Mouse (Mus musculus): ENCODE data around the gene 9130019O22Rik. TPM values are rescaled to one million over a fixed set of nuclear protein-coding genes. Genes with fewer than 3 reads are reported as not detected.

Gene 9130019O22Rik
- polyA plus RNA-seq, 1 experiment from 2014 or later, result 6.3 TPM

Other genes with a start within 250 kb of the 9130019O22Rik start
- gene Spn, start 249.3 kb downstream of the 9130019O22Rik start, polyA plus RNA-seq (2015; fragmentation: Nextera tagmentation; extraction: Ambion mirVana), result 0.32 and 0.37 TPM in 2 replicates
- gene Cd2bp2, start 191.1 kb downstream of the 9130019O22Rik start, polyA plus RNA-seq (2015; fragmentation: Nextera tagmentation; extraction: Ambion mirVana), result 59.3 and 66.6 TPM in 2 replicates
- 23.4 and 26.7 TPM in 2 replicates for gene Tbc1d10b, start 178.7 kb downstream of the 9130019O22Rik start, polyA plus RNA-seq (2015; fragmentation: Nextera tagmentation; extraction: Ambion mirVana)
- gene Mylpf, start 178.3 kb downstream of the 9130019O22Rik start, polyA plus RNA-seq (2015; fragmentation: Nextera tagmentation; extraction: Ambion mirVana), result 51.1 and 90.2 TPM in 2 replicates
- 41.7 and 46.1 TPM in 2 replicates for gene Zfp553, start 154.1 kb downstream of the 9130019O22Rik start, polyA plus RNA-seq (2015; fragmentation: Nextera tagmentation; extraction: Ambion mirVana)
- 21.3 and 21.7 TPM in 2 replicates for gene Sept1, start 154.0 kb downstream of the 9130019O22Rik start, polyA plus RNA-seq (2015; fragmentation: Nextera tagmentation; extraction: Ambion mirVana)
- 59.3 and 62.3 TPM in 2 replicates for gene Zfp771, start 142.9 kb downstream of the 9130019O22Rik start, polyA plus RNA-seq (2015; fragmentation: Nextera tagmentation; extraction: Ambion mirVana)
- 224 and 226 TPM in 2 replicates for gene Dctpp1, start 126.5 kb downstream of the 9130019O22Rik start, polyA plus RNA-seq (2015; fragmentation: Nextera tagmentation; extraction: Ambion mirVana)
- gene Sephs2, start 113.1 kb downstream of the 9130019O22Rik start, polyA plus RNA-seq (2015; fragmentation: Nextera tagmentation; extraction: Ambion mirVana), result 112 and 113 TPM in 2 replicates
- gene Itgal, start 90.9 kb downstream of the 9130019O22Rik start, polyA plus RNA-seq (2015; fragmentation: Nextera tagmentation; extraction: Ambion mirVana), result 0.82 and 1.2 TPM in 2 replicates
- 21.5 and 25.1 TPM in 2 replicates for gene Zfp768, start 41.6 kb downstream of the 9130019O22Rik start, polyA plus RNA-seq (2015; fragmentation: Nextera tagmentation; extraction: Ambion mirVana)
- gene Zfp747, start 11.1 kb downstream of the 9130019O22Rik start, polyA plus RNA-seq (2015; fragmentation: Nextera tagmentation; extraction: Ambion mirVana), result 8.3 and 10.7 TPM in 2 replicates
- gene E430018J23Rik, start 6.5 kb upstream of the 9130019O22Rik start, polyA plus RNA-seq (2015; fragmentation: Nextera tagmentation; extraction: Ambion mirVana), result 7.1 and 8.0 TPM in 2 replicates
- gene Zfp764, start 19.7 kb upstream of the 9130019O22Rik start, polyA plus RNA-seq (2015; fragmentation: Nextera tagmentation; extraction: Ambion mirVana), result 7.6 and 8.0 TPM in 2 replicates
- gene Zfp688, start 34.9 kb upstream of the 9130019O22Rik start, polyA plus RNA-seq (2015; fragmentation: Nextera tagmentation; extraction: Ambion mirVana), result 24.5 and 27.1 TPM in 2 replicates
- 8.1 and 8.9 TPM in 2 replicates for gene Zfp689, start 62.0 kb upstream of the 9130019O22Rik start, polyA plus RNA-seq (2015; fragmentation: Nextera tagmentation; extraction: Ambion mirVana)
- 36.0 and 47.4 TPM in 2 replicates for gene Prr14, start 72.4 kb upstream of the 9130019O22Rik start, polyA plus RNA-seq (2015; fragmentation: Nextera tagmentation; extraction: Ambion mirVana)
- 10.2 and 11.9 TPM in 2 replicates for gene Fbrs, start 92.0 kb upstream of the 9130019O22Rik start, polyA plus RNA-seq (2015; fragmentation: Nextera tagmentation; extraction: Ambion mirVana)
- gene Srcap, start 124.8 kb upstream of the 9130019O22Rik start, polyA plus RNA-seq (2015; fragmentation: Nextera tagmentation; extraction: Ambion mirVana), result 54.6 and 57.9 TPM in 2 replicates
- 18.7 and 19.4 TPM in 2 replicates for gene Gm42715, start 132.4 kb upstream of the 9130019O22Rik start, polyA plus RNA-seq (2015; fragmentation: Nextera tagmentation; extraction: Ambion mirVana)
- gene Tmem265, start 174.2 kb upstream of the 9130019O22Rik start, polyA plus RNA-seq (2015; fragmentation: Nextera tagmentation; extraction: Ambion mirVana), result 8.7 and 10.4 TPM in 2 replicates
- 34.6 and 42.5 TPM in 2 replicates for gene Phkg2, start 186.2 kb upstream of the 9130019O22Rik start, polyA plus RNA-seq (2015; fragmentation: Nextera tagmentation; extraction: Ambion mirVana)
- 14.1 and 16.4 TPM in 2 replicates for gene Ccdc189, start 201.4 kb upstream of the 9130019O22Rik start, polyA plus RNA-seq (2015; fragmentation: Nextera tagmentation; extraction: Ambion mirVana)
- 47.2 and 48.3 TPM in 2 replicates for gene Rnf40, start 201.6 kb upstream of the 9130019O22Rik start, polyA plus RNA-seq (2015; fragmentation: Nextera tagmentation; extraction: Ambion mirVana)
- gene Zfp629, start 228.6 kb upstream of the 9130019O22Rik start, polyA plus RNA-seq (2015; fragmentation: Nextera tagmentation; extraction: Ambion mirVana), result 17.2 and 18.9 TPM in 2 replicates

Measured in kidney, embryonic 15.5 days (tissue).